In the genomic region with DNA sequence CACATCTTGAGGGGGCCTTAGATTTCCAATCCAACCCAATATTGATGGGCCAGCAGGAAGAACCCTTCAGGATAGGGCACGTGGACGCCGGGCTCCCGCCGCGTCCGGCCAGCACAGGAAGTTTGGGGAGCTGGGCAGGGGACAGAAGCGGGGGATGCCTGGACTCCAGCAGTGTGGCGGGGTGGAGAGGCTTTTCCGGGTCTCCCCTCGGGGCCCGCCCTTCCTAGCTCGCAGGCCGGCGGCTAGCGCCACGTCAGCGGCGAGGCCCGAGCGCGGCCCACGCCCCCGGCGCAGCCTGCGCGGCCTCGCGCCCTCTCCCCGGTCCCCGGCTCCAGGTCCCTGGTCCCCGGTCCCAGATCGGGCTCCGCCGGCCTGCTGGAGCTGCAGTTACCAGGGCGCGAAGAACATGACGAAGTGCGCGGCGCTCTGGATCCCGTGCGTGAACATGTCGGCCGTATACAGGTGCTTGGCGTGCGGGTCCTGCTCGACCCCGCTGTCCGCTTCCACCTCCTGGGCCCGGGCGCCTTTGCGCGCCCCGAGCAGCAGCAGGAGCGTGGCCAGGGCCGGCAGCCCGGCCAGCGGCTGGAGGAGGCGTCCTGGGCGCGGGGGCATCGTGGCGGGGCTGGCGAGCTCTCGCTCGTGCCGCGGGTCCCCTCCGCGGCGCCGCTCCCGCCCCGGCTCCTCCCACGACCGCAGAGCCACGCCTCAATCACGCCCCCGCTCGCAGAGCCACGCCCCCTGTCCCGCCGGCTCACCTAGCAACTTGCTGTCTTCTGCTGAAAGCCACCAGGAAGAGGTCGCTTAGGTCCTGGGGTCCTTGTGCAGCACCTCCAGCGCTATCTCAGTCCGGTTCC, we compare ENCODE assay signal across 8 mouse cellular contexts. TPM values are rescaled to one million over a fixed set of nuclear protein-coding genes. Genes with fewer than 3 reads are reported as not detected.
DNase-seq lines count a peak whose midpoint lies in the region; ATAC-seq and TF ChIP-seq lines count a peak whose summit lies in the region.

No protein-coding gene starts in this region.

- peak overlapping the region; percentile 88 for H3K4me2 ChIP-seq in forebrain, embryonic 13.5 days
- H3K4me2 ChIP-seq in liver, postnatal 0 days (ENCODE audit: low read depth, low read length), result peak overlapping the region; percentile 98
- H3K4me2 ChIP-seq in neural tube, embryonic 13.5 days, result peak overlapping the region; percentile 91

- peak overlapping the region; percentile 84 for H3K9ac ChIP-seq in forebrain, embryonic 13.5 days
- H3K9ac ChIP-seq in liver, postnatal 0 days (replicated peaks), result peak overlapping the region; percentile 84
- H3K9ac ChIP-seq in neural tube, embryonic 13.5 days, result peak overlapping the region; percentile 85

- peak; percentile 94 for ATAC-seq in forebrain, embryonic 13.5 days
- peak; percentile 82 for ATAC-seq in liver, postnatal 0 days
- peak; percentile 94 for ATAC-seq in neural tube, embryonic 13.5 days (ENCODE audit: low read depth)

- TF ChIP-seq EP300 in liver, postnatal 0 days (IDR thresholded peaks at IDR 0.05; ENCODE audit: low read depth), result no peak

- no peaks in the 10 kb centered on the region for H3K9me3 ChIP-seq in E14TG2a.4 (ENCODE audit: low read length)
- H3K9me3 ChIP-seq in forebrain, embryonic 13.5 days (replicated peaks), result no peaks in the 10 kb centered on the region
- no peaks in the 10 kb centered on the region for H3K9me3 ChIP-seq in liver, postnatal 0 days (ENCODE audit: low read length)
- no peaks in the 10 kb centered on the region for H3K9me3 ChIP-seq in neural tube, embryonic 13.5 days

- peak; percentile 70 for DNase-seq in c-Kit-positive CD71-positive TER-119-positive erythroid progenitor cells, embryonic 14.5 days (ENCODE audit: low spot score)
- peak; percentile 91 to 92 for DNase-seq in heart, postnatal 10 days
- DNase-seq in kidney, postnatal 4 days, result peak; percentile 93 to 94
- peak; percentile 91 for DNase-seq in liver, postnatal 0 days
- DNase-seq in telencephalon, adult 2 months (ENCODE audit: low read depth, low spot score), result peak; percentile 26

- peaks cover 24% of the 10 kb centered on the region for H3K4me1 ChIP-seq in E14TG2a.4 (replicated peaks; ENCODE audit: low read depth, low read length)
- H3K4me1 ChIP-seq in forebrain, embryonic 13.5 days, result peaks cover 25% of the 10 kb centered on the region
- peaks cover 26% of the 10 kb centered on the region for H3K4me1 ChIP-seq in liver, postnatal 0 days (ENCODE audit: insufficient read depth)
- H3K4me1 ChIP-seq in neural tube, embryonic 13.5 days (replicated peaks), result peaks cover 32% of the 10 kb centered on the region

- no peak for TF ChIP-seq CTCF in E14TG2a.4 (conservative IDR thresholded peaks at IDR 0.05; ENCODE audit: low read length)
- TF ChIP-seq CTCF in liver, postnatal 0 days (IDR thresholded peaks at IDR 0.05; ENCODE audit: low read depth), result no peak

- H3K27ac ChIP-seq in forebrain, embryonic 13.5 days, result peak overlapping the region; percentile 80
- peak overlapping the region; percentile 95 for H3K27ac ChIP-seq in liver, postnatal 0 days (ENCODE audit: low read depth)
- peak overlapping the region; percentile 86 for H3K27ac ChIP-seq in neural tube, embryonic 13.5 days (replicated peaks)

- peak overlapping the region; percentile 97 for H3K4me3 ChIP-seq in E14TG2a.4 (replicated peaks; ENCODE audit: low read length)
- H3K4me3 ChIP-seq in forebrain, embryonic 13.5 days, result peak overlapping the region; percentile 81
- peak overlapping the region; percentile 86 for H3K4me3 ChIP-seq in liver, postnatal 0 days (ENCODE audit: low read depth, low read length)
- H3K4me3 ChIP-seq in neural tube, embryonic 13.5 days, result peak overlapping the region; percentile 86

- intact Hi-C loops in heart, postnatal 10 days (cut with DNase I), result loop anchor here (5.0 kb wide), 2 partner anchors 54 to 186 kb away; no protein-coding TSS in a partner anchor

- H3K36me3 ChIP-seq in E14TG2a.4 (ENCODE audit: insufficient read depth, low read length), result peaks cover 23% of the 10 kb centered on the region
- peaks cover 5% of the 10 kb centered on the region for H3K36me3 ChIP-seq in forebrain, embryonic 13.5 days (ENCODE audit: poor library complexity, severe bottlenecking)
- 0 out of 2 replicates have a peak, but pooled peaks cover 3% of the 10 kb centered on the region for H3K36me3 ChIP-seq in liver, postnatal 0 days (replicated peaks; ENCODE audit: insufficient read depth, low read length)
- peaks cover 4% of the 10 kb centered on the region for H3K36me3 ChIP-seq in neural tube, embryonic 13.5 days

- peaks cover 31% of the 10 kb centered on the region for H3K27me3 ChIP-seq in E14TG2a.4 (ENCODE audit: insufficient read depth, low read length)
- no peaks in the 10 kb centered on the region for H3K27me3 ChIP-seq in forebrain, embryonic 13.5 days
- no peaks in the 10 kb centered on the region for H3K27me3 ChIP-seq in liver, postnatal 0 days (ENCODE audit: insufficient read depth, low read length)
- H3K27me3 ChIP-seq in neural tube, embryonic 13.5 days, result no peaks in the 10 kb centered on the region; the same call in 1 of the 2 replicates

- under 1% methylated on average over 78 of the region's 87 CpGs for WGBS in forebrain, embryonic 13.5 days
- WGBS in liver, postnatal 0 days (ENCODE audit: insufficient replicate concordance), result 3% methylated on average over 80 of the region's 87 CpGs
- WGBS in neural tube, embryonic 13.5 days, result under 1% methylated on average over 71 of the region's 87 CpGs

RNA-seq across cellular contexts. Expression of gene Txndc5, which starts 0.6 kb away (rescaled TPM):
- 57.6 and 66.7 TPM in 2 replicates for polyA plus RNA-seq in forebrain, embryonic 13.5 days (2015; fragmentation: Nextera tagmentation; extraction: Ambion mirVana)
- total RNA-seq in heart, postnatal 10 days (2021), result 10 to 100 TPM; 68.5 to 71.9 TPM
- 80.6 and 87.0 TPM in 2 replicates for polyA plus RNA-seq in liver, postnatal 0 days (2015; fragmentation: Nextera tagmentation; extraction: Ambion mirVana)
- 91.2 and 104 TPM in 2 replicates for polyA plus RNA-seq in neural tube, embryonic 13.5 days (2015; fragmentation: Nextera tagmentation; extraction: Ambion mirVana)

Comparison
In these comparisons a context has a peak if more than half of its experiments do, and no peak if none do; other contexts are left out.
1. Peak in every context shown above with its lines: DNase-seq, ATAC-seq, H3K4me3 ChIP-seq and H3K27ac ChIP-seq.
2. DNase-seq: peak in every context shown above with its lines; median percentile 94 in kidney, postnatal 4 days; 92 in heart, postnatal 10 days; 91 in liver, postnatal 0 days; 70 in c-Kit-positive CD71-positive TER-119-positive erythroid progenitor cells, embryonic 14.5 days; 26 in telencephalon, adult 2 months.